Mouse (Mus musculus) embryo, embryonic 11 days (tissue): ENCODE data around the gene Txnrd1.

Experiments
- DNase-seq: peaks from one replicate; pipeline ENCODE4 v3.0.0-alpha.2; 2015

Gene Txnrd1

DNA sequence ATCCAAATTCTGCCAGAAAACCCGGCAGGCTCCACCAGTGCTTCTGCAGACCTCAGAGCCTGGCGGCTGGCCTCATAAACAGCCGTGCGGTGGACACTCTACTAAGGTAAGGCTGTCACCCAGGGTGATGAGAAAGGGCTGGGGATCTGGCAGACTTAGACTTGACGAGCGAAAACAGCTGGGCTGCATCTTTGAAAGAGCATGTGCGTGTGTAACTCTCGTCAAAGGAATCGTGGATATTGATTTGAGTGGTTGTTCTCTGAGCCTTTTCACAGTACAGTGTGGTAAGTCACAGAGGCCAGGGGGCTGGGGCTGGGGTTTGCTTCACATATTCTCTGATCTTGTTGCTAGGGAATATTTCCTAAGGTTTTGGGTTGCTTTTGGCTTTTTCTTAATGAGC is at the start of gene Txnrd1:
Gene Txnrd1, plus strand, starts transcription at position 26 of the 400 bp plus-strand sequence.
- DNase-seq = no peak

DNA sequence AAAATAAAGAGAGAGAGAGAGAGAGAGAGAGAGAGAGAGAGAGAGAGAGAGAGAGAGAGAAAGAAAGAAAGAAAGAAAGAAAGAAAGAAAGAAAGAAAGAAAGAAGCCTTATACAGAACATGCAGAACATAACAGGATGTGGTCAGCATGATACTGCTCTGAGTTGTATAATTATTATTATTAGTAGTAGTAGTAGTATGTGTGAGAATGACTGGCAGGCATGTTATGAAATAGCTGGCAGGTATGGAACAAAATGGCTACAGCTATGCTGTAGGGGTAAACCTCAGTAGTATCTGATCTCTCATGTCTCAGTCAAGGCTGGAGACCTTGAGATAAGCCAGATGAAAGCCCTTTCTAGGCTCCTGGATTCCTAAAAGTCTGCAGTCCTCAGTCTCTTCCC is 44.6 kb upstream of the Txnrd1 start:
- no peak for DNase-seq

DNA sequence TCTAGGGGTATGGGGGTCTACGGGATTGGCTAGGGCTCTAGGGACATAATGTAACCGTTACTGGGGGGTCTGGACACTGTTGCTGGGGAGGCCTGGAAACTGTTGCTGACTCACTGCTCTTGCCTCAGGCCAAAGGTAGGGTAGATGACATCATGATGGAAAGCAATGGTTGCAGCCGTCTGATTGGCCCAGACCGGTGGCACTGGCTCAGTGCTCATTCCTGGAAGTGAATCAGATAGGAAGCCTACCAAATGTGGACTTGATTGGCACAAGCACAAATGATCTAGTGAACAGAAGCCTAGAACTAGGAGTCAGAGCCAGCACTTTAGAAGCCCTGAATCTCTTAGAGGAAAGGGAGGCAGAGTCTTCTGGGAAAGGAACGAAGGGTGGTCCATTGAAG is 43.2 kb upstream of the Txnrd1 start:
- no peak for DNase-seq

DNA sequence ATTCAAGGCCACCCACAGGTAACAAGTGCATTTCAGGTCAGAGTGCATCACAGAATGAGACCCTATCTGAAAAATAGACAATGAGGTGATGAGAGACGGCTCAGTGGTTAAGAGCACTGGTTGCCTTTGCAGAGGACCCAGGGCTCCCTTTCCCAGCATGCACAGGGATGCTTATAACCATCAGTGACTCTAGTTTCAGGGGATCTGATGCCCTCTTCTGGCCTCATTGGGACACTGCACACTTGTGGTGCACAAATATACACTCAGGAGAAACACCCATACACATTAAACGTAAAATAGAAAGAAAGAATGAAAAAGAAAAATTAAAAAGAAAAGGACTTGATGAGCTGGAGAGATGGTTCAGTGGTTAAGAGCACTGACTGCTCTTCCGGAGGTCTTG is 42.0 kb upstream of the Txnrd1 start:
- no peak for DNase-seq

DNA sequence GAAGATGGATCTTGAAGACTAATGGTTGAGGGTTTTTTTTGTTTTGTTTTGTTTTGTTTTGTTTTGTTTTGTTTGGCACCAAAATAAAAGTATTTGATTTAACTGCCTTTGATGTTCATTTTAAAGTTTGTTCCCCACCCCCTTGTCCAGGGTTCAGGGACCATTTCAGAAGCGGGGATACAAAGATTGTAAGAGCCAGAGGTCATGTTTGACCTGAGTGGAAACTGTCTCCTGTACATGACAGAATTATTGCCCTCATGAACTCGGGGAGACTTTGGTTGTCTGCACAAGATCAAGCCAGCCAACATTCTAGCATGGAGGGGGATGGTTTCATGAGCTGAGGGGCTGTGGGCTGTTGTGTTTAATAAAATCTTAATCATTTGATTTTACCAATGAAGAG is 41.4 kb upstream of the Txnrd1 start:
- DNase-seq = no peak

DNA sequence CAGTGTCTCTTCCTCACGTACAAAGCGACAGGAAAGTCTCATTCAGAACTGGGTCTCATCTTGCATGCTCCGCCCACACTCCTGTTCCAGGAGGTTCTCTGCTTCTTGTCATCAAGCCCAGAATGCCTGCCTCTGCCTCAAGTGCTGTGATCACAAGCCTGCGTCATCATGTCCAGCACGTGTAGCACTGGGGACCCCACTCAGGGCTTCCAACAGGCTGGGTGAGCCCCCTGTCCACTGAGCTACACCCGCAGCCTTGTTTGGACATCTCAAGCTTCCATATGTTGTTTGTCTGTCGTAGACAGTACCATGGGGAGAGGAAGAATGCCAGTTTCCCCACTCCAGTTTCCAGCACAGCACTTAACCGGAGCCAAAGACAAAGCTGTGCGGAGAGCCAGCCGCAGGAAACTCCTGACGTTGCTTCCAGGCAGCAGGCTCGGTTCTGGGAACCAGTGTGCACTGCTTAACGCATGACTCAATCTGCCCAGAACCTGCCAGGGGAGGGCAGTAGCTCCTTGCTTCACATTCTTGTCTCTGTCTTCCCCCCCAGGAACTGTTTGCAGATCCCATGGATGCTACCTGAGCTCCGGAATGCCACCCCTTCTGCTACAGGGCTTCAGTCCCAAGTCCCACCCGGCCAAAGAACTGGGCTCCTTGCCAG is 38.5 kb upstream of the Txnrd1 start:
- peak; percentile 55 for DNase-seq

DNA sequence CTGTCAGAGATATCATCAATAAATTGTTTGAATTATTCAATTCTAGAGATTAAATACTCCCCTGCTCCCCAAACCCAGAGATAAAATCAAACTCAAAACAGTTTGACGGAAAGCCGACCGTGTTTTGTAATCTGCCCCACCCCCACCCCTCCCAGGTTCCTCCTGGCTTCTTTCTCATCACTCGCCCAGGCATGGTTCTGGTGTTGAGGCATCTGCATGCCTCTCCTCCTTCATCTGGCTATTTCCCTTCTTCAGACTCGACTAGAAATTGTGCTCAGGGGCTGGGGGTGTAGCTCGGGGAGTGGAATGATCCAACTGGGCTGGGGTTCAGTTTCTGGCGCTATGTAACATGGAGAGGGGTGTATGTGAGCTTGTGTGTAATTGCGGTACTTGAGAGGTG is 38.0 kb upstream of the Txnrd1 start:
- DNase-seq = no peak

DNA sequence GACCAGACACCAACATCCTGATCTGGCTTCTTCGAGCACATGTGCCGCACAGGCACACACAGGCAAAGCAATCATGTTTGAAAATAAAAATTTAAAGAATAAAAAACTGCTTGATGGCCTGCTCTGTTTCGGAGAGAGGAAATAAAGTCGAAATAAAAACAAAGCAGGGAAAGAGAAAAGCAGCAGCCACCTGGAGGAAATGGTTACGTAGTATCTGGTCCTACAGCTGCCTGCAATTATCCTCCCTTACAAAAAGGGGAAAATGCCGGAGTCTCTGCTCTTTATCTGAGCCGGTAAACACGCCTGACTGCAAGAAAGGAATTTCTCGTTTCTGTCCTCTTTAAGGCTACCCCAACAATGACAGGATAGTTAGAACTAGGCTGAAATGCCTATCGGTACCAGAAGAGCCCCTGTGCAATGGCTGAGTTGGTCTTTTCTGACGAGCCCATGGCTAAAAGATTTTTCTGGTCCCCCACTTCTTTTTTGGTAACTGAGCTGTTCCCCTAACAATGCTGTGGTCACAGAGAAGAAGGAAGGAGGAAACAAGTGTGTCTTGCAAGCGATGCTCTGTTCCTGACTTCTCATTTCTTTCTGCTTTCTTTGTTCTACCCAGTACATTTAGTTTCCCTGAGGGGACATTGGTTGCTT is 37.2 kb upstream of the Txnrd1 start:
- DNase-seq = no peak

DNA sequence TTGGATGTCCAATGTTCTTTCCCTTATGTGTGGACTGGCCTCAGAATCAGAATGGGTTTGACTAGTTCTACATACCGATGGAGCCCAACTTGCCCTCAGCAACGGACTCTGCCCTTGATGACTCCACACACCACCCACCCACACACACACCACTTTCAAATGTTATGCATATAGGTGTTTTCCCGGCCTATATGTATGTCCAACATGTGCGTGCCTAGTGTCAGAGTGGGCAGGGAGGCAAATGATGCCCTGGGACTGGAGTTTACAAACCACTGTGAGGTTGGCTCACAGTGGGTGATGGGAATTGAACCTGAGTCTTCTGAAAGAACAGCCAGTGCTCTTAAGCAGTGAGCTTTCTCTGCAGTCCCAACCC is 36.6 kb upstream of the Txnrd1 start:
- no peak for DNase-seq

DNA sequence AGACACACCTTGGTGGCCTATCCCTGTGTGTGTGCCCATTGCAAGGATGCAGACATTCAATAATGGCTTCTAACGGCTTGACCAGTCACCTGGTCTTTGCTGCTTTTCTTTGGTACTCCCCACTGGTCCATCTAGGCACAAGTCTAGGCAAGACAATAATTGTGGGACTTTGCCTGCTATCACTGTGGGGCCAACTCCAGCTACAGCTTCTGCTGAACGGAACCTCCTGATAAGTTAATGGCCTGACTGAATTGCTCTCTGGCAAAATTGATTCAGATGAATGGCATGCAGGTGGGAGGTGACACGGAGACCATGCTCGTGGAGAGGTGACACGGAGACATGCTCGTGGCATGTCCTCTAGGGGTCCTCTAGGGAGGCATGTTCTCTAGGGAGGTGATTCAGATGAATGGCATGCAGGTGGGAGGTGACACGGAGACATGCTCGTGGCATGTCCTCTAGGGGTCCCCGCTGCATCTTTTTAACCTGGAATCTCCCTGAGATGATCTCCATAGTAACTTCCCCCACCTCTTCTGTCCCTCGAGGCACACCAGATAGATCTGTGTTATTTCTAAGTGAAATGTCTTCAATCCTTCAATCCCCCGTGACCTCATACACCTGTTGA is 35.3 kb upstream of the Txnrd1 start:
- no peak for DNase-seq

DNA sequence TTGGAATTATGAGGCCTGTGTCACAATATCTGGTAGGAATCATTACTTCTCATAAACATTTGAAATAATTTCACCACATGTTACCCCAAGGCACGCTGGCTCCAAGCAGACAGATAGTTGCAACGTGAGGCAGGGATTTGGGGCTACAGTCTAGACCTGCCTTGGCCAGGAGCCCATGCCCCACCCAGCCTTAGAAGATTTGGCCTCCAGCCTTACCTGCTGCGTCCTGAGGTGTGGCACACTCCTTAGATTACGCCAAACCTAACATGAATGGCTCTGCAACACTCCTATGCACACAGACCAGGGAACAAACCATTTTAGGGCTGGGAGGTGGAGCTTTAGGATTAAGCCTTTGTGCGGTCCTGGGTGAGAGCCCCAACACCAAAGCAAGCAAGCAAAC is 33.7 kb upstream of the Txnrd1 start:
- DNase-seq = no peak

DNA sequence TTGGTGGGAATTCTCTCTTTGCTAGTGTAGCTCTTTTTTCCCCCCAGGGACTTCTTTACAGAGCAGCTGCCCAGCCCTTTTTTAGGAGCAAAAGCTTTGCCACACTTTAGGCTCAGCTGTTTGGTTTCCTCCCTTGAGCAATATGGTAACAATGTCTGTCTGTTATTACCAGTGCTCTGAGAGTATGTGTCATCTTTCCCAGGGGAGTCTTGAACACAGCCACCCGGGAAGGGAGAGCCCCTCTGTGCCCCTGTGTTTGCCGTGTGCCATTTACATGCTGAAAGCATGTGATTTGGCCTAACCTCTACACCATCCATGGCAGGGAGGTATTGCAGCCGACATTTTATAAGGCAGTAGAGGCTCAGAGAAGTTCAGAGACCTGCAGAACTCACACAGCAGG is 29.4 kb upstream of the Txnrd1 start:
- no peak for DNase-seq

DNA sequence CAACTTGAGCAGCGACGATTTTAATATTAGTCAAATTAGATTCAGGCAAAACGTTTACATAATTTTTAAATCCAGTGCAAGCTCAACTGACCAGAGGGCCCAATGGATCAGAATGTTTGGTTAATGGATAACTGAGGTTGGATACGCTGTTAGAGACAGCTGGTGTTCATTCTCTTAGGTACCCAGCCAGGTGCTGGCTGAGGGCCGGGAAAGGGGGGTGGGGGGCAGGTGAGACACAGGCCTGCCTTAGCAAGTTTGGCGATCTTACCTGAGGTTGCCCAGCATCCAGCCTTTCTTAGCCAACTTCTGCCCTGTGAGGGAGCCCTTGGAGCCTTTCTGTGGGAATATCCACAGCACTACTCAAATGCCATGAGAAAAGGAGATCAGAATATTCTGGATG is 28.6 kb upstream of the Txnrd1 start:
- no peak for DNase-seq

DNA sequence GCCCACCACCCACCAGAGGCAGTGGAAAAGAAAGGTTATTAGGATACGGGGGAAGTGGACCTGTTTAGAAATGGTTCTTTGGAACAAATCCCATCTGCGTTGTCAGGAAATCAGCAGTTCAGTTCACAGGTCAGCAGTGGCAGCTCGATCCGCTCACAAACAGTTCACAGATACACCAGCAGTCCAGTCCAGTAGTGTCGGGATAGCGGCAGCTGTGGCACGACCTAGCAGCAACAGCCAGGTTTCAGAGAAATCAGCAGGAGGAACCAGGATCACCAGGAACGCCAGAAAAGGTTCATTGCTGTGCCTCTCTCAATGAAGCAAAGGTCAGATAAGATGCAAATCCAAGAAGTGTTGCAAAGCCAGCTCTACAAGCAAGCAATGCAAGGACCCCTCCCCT is 27.3 kb upstream of the Txnrd1 start:
- no peak for DNase-seq

DNA sequence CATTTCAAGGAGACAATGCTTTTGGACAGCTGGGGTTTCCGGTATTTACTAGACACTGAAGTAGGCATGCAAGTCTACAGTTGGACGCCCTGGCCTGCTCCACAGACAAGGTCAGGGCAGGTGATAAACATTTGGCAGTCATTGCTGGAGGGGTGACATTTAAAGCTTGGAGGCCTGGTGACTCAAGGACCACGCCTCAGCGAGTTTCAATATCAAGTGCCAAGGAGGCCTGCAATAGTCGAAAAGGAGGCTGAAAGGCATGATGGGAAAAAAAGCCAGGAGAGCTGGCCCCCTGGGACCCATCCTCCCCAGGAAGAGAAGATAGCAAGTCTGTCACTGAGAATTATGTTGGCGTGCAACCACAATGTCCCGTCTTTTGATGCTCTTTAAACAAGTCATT is 26.5 kb upstream of the Txnrd1 start:
- DNase-seq = no peak

DNA sequence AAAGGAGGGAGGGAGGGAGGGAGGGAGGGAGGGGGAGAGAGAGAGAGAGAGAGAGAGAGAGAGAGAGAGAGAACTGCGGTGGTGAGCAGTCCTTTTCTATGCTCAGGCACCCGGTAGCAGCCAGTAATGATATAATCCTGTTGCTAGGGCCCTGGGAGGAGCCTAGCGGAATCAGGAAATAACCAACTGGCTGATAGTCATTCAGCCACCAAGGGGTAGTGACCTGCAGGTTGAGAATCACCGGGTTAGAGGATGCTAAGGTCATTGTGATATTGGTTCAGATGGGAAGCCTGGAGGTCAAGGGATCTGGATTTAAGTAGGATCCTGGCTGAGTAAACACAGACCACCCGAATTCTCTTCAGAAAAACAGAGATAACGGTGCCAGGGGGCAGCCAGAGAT is 25.6 kb upstream of the Txnrd1 start:
- DNase-seq = no peak

DNA sequence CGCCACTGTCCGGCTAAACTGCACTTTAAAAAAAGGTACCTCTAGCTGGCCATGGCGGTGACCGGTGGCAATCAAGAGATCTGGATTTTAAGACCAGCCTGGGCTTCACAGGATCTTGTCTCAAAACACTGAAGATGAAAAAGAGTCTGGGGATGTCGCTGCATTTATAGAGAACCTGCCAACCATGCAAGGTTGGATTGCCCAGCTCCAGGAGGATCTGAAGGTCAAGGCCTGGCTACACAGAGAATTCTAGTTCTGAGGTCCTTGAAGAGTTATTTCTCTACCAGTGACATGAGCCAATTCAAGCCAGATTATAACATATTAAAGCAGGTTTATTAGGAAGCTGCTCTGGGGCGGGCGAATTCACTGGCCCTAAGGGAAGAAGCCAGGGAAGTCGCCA is 24.9 kb upstream of the Txnrd1 start:
- no peak for DNase-seq

DNA sequence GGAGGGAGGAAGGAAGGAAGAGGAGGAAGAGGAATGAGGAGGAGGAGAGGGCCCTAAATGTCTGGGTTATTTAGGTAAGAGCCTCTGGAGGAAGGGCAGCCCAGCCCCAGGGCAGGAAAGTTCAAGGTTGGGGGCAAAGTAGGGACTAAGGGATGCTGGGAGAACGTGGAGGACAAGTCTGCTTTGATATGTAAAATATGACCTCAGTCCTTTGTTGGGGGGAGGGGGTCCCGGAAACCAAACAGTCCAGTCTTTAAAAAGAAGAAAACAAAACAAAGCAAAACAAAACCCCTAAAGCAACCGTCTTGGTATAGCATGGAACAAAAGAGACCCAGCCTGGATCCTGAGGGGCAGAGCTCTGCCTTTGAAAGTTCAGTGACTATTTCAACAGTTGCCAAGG is 24.4 kb upstream of the Txnrd1 start:
- no peak for DNase-seq

DNA sequence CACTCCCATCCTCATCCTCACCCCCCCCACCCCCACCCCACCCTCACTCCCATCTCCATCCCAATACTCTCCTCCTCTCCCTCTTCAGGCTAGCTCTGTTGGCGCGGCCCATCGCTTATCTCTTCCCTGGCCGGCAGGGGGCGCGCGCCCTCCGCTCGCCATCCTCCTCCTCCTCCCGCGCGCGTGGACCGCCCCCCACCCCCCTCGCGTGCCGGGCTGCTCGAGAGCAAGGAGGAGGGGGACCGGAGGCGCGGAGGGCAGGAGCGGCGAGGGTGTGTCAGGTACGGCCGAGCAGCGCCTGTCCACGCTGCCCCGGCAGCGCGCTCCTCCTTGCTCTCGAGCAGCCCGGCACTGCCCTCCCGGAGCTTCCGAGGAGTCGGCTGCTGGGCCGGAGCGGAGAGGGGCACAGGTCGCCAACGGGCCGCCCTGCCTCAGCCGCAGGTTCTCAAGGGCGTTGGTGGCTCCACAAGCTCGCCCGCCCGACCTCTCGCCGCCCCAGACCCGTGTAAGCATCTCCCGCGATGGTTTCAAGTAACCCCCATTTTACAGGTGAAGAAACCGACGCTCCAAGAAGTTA is 21.8 kb upstream of the Txnrd1 start:
- DNase-seq = peak; percentile 88

DNA sequence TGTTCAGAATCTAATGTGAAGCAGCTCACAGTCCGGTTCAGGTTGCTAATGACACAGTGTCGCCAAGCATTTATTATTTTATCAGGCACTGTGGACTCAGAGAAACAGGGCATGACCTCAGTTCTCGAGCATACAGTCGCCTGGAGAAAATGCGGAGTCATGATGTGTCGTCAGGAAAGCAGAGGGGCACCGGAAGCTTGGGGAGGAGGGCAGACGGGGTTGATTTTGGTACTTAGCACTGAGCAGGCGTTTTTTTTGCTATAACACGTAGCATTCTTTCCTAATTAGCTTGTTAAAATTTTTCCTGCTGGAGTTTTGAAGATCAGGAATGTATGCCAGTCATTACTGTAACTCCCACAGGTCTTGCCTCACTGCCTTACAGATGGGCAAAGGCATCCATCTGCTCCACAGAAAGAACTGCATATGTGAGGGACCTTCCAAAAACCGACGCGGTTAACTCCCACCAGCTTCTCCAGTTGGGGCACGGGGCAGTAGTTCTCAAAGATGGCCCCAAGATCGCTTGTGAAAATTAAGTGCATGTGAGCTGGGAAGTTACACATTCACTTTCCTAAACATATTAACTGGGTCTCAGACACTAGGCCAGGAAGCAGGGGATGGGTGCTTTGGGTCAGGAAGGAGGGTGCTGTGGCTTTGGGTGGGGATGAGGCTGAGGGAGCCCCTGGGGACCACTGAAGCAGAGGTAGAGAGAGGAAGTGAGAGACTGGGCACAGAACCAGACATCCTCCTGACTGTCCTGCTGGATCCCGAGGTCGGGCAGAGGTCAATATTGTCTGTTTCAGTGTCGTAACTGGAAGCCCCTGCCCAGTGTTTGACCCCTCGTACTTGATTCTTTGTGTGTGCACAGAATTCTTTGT is 19.4 kb upstream of the Txnrd1 start:
- DNase-seq = peak; percentile 71

DNA sequence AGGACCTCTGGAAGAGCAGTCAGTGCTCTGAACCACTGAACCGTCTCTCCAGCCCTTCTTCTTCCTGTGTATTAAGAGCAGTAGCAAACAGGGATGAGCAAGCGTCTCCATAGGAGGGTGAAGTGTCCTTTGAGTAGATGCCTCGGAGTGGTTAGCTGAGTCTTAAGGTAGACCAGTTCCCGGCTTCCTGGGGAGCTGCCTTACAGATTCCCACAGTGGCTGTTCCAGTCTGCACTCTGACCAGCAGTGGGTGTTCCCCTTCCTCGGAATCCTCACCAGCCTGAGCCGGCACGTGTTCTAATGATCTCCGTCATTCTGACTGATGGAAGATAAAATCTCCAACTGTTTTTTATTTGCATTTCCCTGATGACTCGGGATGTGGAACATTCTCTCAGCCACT is 17.3 kb upstream of the Txnrd1 start:
- no peak for DNase-seq

DNA sequence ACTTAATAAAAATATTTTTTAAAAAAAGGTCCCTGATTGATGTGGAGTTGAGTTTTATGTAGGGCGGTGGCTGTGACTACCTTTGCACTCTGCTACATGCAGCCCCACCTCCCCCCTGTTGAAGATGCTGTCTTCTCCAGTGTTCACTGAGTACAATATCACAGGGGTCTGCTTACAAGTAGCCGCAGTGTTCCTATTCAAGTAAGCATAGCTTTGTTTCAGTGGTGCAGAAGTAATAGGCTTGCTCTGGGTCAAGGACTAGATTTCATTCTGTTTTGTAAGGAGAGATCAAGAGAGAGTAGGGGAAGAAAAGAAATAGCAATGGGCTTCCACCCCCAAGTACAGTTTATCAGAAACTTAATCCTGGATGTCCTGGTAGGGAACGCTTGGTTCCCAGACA is 16.2 kb upstream of the Txnrd1 start:
- no peak for DNase-seq

DNA sequence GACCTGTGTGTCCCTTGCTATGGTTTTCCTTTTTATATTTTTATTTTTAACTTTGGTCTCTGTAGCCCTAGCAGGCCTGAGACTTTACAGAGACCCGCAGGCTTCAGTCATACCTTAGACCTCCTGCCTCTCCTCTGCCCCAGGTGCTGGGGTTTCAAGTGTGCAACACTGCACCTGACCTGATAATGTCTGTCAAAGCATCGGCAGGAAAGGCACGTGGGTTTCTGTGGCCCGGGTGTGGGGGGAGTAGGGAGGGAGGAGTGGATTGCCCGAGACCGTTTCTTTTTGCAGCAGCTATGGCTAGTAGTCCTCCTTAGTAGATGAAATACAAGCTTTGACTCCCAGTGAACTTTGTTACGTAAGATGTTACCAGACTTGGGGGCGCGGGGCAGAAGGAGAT is 15.8 kb upstream of the Txnrd1 start:
- DNase-seq = no peak
